Mouse (Mus musculus): ENCODE results near the gene Stard3. TPM values are rescaled to one million over a fixed set of nuclear protein-coding genes. Genes with fewer than 3 reads are reported as not detected.

Stard3 gene
- polyA plus RNA-seq, 1 experiment: 131 TPM

DNA sequence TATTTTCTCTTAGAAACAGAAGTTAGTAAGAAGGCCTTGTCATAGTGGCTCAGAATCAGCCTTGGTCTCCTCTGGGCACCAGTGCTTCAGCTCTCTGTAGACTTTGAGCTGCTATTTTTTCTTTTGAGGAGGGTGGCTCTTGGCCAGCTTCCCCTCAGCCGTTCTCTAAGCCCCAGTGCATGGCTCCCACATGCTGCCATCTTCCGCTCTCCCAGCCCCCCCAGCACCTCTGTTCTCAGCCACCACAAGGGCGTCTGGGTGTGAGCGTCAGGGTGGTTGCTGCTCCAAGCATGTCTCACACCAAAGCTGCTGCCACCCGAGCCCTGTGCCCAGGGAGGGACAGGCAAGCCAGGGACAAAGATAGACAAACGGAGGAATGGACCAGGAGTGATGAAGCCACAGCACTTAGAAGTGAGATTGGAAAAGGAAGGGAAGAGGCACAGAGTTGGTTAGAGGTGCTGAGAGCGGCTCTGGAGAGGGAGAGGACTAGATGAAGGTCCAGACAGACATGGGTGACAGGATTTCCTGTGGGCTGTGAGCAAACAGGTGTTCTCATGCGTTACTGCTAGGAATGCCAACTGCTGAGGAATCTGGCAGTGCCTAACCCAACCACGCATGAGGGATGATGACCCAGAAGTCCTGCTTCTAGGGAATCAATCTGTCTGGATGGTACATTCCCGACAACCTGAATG, 9.1 kb downstream of the Stard3 start:
- DNase-seq: no peak
- peaks cover 4% of the 10 kb centered on the region; the same call in 1 of the 2 replicates for H3K4me1 ChIP-seq (ENCODE audit: control insufficient read depth, insufficient read depth, low read length)
- 54% methylated on average over 10 of the region's 10 CpGs for WGBS
- TF ChIP-seq CTCF (IDR thresholded peaks at IDR 0.05; ENCODE audit: insufficient read depth, low read length) (no peak), POLR2A (IDR thresholded peaks at IDR 0.05; ENCODE audit: borderline replicate concordance, extremely low read depth, low read depth, low read length) (no peak)
- H3K4me3 ChIP-seq (replicated peaks; ENCODE audit: extremely low read depth, low read depth, low read length): no peak overlapping the region

DNA sequence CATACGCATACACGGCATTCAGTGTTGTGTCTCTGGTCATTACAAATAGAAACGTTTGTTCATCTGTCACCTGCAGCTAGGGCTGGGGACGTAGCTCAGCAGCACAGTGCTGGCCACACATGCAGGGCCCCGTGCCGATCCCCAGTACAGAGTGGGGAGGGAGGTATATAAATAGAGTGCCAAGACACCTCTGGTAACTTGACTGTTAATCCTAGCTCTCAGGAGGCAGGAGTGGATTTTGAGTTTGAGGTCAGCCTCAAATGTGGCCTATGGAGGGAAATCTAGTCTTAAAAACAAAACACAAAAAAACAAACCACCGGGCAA, 9.7 kb downstream of the Stard3 start:
- 69% methylated on average over 7 of the region's 7 CpGs for WGBS
- Histone ChIP-seq H3K4me3 (replicated peaks; ENCODE audit: extremely low read depth, low read depth, low read length) (no peak overlapping the region), H3K4me1 (ENCODE audit: control insufficient read depth, insufficient read depth, low read length) (peaks cover 3% of the 10 kb centered on the region; the same call in 1 of the 2 replicates)
- DNase-seq: no peak
- no peak for TF ChIP-seq POLR2A (IDR thresholded peaks at IDR 0.05; ENCODE audit: borderline replicate concordance, extremely low read depth, low read depth, low read length)
- no peak for TF ChIP-seq CTCF (IDR thresholded peaks at IDR 0.05; ENCODE audit: insufficient read depth, low read length)

DNA sequence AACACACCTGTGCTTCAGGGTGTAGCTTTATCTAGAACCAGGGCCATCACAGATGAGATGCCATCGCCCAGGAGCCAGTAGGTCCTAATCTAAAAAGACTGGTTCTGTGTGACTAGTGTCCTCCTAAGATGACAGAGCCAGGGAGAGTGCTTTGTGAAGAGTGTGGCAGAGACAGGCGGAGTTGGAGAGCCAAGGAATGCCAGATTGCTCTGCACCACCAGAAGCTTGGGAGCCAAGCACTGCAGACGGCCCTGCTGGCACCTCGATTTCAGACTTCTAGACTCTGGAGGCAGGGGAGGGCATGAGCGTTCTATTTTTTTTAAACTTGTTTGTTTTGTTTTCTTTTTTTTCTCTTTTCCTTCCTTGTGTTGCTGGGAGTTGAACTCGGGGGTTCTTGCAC, 11.2 kb downstream of the Stard3 start:
- H3K4me3 ChIP-seq (replicated peaks; ENCODE audit: extremely low read depth, low read depth, low read length): no peak overlapping the region
- H3K4me1 ChIP-seq (ENCODE audit: control insufficient read depth, insufficient read depth, low read length): peaks cover 3% of the 10 kb centered on the region; the same call in 1 of the 2 replicates
- TF ChIP-seq POLR2A (IDR thresholded peaks at IDR 0.05; ENCODE audit: borderline replicate concordance, extremely low read depth, low read depth, low read length) (no peak), CTCF (IDR thresholded peaks at IDR 0.05; ENCODE audit: insufficient read depth, low read length) (no peak)
- DNase-seq: no peak
- WGBS: 52% methylated on average over 6 of the region's 6 CpGs

DNA sequence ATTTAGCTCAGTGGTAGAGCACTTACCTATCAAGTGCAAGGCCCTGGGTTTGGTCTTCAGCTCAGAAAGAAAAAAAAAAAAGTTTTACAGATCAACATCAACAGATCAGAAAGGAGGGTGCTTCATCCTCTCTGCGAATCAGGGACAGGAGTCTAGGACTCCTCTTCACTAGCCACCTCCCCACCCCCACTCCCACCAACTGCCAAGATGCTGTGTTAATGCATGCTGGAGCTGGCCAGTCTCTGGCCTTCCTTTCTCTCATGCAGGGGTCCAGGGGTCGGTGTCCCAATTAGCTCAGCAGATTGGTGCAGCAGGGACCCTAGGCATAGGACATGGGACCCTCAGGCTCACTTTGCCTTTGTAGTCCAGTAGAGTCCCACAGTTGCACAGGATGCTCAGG, 12.4 kb downstream of the Stard3 start:
- peaks cover 3% of the 10 kb centered on the region; the same call in 1 of the 2 replicates for H3K4me1 ChIP-seq (ENCODE audit: control insufficient read depth, insufficient read depth, low read length)
- 83% methylated on average over 2 of the region's 2 CpGs for WGBS

DNA sequence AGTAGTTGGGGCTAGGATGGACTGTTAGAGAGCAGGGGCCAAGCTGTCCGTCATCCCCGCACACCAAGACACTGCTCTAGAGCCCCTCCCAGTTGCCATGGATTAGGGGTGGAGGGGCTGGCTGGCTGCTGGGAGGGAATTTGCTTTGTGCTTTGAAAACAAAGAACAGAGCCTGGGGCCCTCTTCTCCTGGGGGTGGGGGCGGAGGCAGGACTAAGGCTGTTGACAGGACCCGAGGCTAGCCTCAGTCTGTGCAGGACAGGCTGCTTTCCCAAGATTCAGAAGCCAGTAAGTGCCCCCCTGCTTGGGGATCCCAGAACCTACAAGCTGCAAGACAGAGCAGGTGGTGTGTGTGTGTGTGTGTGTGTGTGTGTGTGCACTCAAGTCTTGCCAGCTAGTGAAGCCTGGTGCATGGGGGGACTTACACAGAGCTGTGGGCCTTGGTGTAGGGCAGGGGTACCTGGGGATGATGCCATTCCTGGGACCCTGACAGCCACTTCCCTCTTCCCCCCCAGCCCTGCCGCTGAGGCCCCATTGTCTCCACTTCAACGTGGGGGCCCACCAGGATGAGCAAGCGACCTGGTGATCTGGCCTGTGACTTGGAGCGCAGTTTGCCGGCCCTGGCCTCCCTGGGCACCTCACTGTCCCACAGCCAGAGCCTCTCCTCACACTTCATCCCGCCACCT, 13.5 kb downstream of the Stard3 start:
- Histone ChIP-seq H3K4me1 (ENCODE audit: control insufficient read depth, insufficient read depth, low read length) (no peaks in the 10 kb centered on the region), H3K4me3 (replicated peaks; ENCODE audit: extremely low read depth, low read depth, low read length) (no peak overlapping the region)
- WGBS: 63% methylated on average over 10 of the region's 10 CpGs
- DNase-seq: no peak
- TF ChIP-seq POLR2A (IDR thresholded peaks at IDR 0.05; ENCODE audit: borderline replicate concordance, extremely low read depth, low read depth, low read length): no peak
- no peak for TF ChIP-seq CTCF (IDR thresholded peaks at IDR 0.05; ENCODE audit: insufficient read depth, low read length)

More for the DNA sequence above, 12.4 kb downstream of the Stard3 start:
- no peak overlapping the region for H3K4me3 ChIP-seq (replicated peaks; ENCODE audit: extremely low read depth, low read depth, low read length)
- TF ChIP-seq CTCF (IDR thresholded peaks at IDR 0.05; ENCODE audit: insufficient read depth, low read length): no peak
- TF ChIP-seq POLR2A (IDR thresholded peaks at IDR 0.05; ENCODE audit: borderline replicate concordance, extremely low read depth, low read depth, low read length): no peak
- no peak for DNase-seq

DNA sequence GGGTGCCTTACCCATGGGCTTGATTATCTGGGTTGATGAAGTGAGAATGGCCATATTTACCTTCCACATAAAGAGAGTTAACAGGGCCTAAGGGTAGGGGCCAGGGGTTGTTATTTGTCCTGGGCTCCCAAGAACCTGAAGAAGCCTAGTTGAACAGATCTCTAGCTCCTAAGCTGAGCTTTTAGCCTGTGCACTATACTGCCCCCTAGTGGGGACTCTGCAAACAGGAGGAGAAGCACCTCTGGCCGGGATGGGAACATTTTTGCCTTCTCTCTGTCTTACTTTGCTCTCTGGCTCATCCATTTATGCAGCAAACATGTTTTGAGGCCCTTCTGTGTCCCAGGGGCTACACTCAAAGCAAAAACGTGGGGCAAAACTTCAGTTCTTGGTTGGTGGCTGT, 14.2 kb downstream of the Stard3 start:
- TF ChIP-seq POLR2A (IDR thresholded peaks at IDR 0.05; ENCODE audit: borderline replicate concordance, extremely low read depth, low read depth, low read length): no peak
- peak; percentile 83 for TF ChIP-seq CTCF (IDR thresholded peaks at IDR 0.05; ENCODE audit: insufficient read depth, low read length)
- no peak for DNase-seq
- 10% methylated on average over 2 of the region's 2 CpGs for WGBS
- no peak overlapping the region for H3K4me3 ChIP-seq (replicated peaks; ENCODE audit: extremely low read depth, low read depth, low read length)
- H3K4me1 ChIP-seq (ENCODE audit: control insufficient read depth, insufficient read depth, low read length): no peaks in the 10 kb centered on the region

DNA sequence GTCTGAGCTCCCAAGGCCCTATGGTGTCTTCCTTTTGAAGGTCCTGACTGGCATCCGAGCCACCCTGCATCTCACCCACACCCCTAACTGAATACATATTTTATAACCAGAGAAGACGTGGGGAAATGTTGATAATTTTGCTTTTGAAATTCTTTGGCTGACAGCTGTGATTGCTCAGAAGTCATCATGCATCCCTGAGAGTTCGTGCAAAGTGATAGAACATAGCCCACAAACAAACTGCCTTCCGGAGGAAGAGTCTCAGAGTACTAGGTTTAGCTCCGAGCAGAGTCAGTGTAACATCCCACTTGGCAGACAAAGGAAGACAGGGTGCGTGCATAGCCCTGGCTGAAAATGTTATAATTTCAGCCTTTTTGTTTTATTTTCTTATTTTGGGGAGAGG, 15.1 kb downstream of the Stard3 start:
- Histone ChIP-seq H3K4me3 (replicated peaks; ENCODE audit: extremely low read depth, low read depth, low read length) (no peak overlapping the region), H3K4me1 (ENCODE audit: control insufficient read depth, insufficient read depth, low read length) (no peaks in the 10 kb centered on the region)
- TF ChIP-seq POLR2A (IDR thresholded peaks at IDR 0.05; ENCODE audit: borderline replicate concordance, extremely low read depth, low read depth, low read length): no peak
- DNase-seq: no peak
- WGBS: 85% methylated on average over 6 of the region's 6 CpGs

DNA sequence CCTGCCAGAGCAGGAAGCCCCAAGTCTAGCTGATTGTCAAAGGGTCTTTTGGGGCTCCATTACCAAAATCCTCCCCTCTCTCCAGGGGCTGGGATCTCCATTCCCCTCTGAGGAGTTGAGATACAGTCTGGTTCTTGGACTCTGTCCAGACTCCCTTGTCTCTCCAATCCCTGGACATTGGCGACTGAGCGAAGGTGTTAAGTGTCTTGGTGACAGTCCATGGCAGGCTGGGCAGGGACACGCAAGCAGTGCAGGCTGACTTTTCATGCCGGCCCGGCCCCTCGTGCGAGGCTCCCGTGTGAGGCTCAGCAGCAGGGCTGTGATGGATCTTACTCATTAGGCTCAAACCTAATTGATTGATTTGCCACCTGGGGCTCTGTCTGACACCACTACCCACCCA, 16.1 kb downstream of the Stard3 start:
- DNase-seq: no peak
- Histone ChIP-seq H3K4me3 (replicated peaks; ENCODE audit: extremely low read depth, low read depth, low read length) (no peak overlapping the region), H3K4me1 (ENCODE audit: control insufficient read depth, insufficient read depth, low read length) (no peaks in the 10 kb centered on the region)
- TF ChIP-seq CTCF (IDR thresholded peaks at IDR 0.05; ENCODE audit: insufficient read depth, low read length) (no peak), POLR2A (IDR thresholded peaks at IDR 0.05; ENCODE audit: borderline replicate concordance, extremely low read depth, low read depth, low read length) (no peak)
- 72% methylated on average over 8 of the region's 8 CpGs for WGBS

DNA sequence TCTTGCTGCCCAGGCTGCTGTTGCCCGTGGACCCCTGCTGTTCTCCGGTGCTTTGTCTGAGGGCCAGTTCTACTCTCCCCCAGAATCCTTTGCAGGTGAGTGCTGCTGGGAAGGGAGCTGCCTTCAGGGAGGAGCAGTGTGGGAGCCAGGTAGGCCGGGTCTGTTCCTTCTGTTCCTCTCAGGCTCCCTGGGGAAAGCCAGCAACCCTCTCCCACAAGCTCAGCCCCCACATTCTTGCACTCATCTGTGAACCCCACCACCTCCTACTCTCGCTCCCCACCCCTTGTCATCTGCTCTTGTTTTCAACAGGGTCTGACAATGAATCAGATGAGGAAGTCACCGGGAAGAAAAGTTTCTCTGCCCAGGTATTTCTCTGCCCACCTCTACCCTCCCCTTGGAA, 18.6 kb downstream of the Stard3 start:
- WGBS: 84% methylated on average over 5 of the region's 5 CpGs
- Histone ChIP-seq H3K4me1 (ENCODE audit: control insufficient read depth, insufficient read depth, low read length) (no peaks in the 10 kb centered on the region), H3K4me3 (replicated peaks; ENCODE audit: extremely low read depth, low read depth, low read length) (no peak overlapping the region)
- DNase-seq: no peak
- TF ChIP-seq POLR2A (IDR thresholded peaks at IDR 0.05; ENCODE audit: borderline replicate concordance, extremely low read depth, low read depth, low read length): no peak
- no peak for TF ChIP-seq CTCF (IDR thresholded peaks at IDR 0.05; ENCODE audit: insufficient read depth, low read length)

DNA sequence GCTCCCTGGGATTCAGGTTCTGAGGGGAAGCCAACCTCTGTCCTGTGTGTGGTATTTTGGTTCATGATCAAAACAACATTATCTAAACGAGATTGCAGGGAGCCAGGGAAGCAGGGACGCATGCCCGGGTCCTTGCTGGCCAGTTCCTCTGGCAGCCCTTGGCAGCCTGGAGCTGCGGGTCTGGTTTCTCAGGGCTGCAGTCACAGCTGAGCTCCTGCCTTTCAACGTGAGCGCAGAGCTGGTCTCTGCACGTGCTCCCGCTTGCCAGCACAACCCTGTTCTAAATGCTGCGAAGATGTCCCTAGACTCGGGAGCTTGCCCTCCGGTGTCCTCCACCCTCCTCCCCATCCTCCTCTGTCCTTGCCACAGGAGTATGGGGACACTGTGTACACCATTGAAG, 19.6 kb downstream of the Stard3 start:
- no peak for DNase-seq
- no peak overlapping the region for H3K4me3 ChIP-seq (replicated peaks; ENCODE audit: extremely low read depth, low read depth, low read length)
- TF ChIP-seq POLR2A (IDR thresholded peaks at IDR 0.05; ENCODE audit: borderline replicate concordance, extremely low read depth, low read depth, low read length) (no peak), CTCF (IDR thresholded peaks at IDR 0.05; ENCODE audit: insufficient read depth, low read length) (no peak)
- 80% methylated on average over 11 of the region's 11 CpGs for WGBS
- no peaks in the 10 kb centered on the region for H3K4me1 ChIP-seq (ENCODE audit: control insufficient read depth, insufficient read depth, low read length)
